Mouse (Mus musculus) gastrocnemius, postnatal 25 days (tissue): Measurements from ENCODE around the gene Gpr87. TPM values are rescaled to one million over a fixed set of nuclear protein-coding genes. Genes with fewer than 3 reads are reported as not detected.
"Not testable (repeated sequence)": the region's sequence is repeated elsewhere in the genome, so short reads cannot be mapped to it uniquely, and the experiment has no call there.

Experiments
- DNase-seq: peaks from one replicate; pipeline ENCODE4 v3.0.0; 2022
- total RNA-seq, 2 experiments: library from RNA; stranded (reverse); gene quantifications; 1 replicate in 1 of 2; 2 replicates in 1 of 2; pipeline ENCODE4 v1.2.3; 2021

Gene Gpr87
- total RNA-seq, 2 experiments from 2014 or later: not detected

DNA sequence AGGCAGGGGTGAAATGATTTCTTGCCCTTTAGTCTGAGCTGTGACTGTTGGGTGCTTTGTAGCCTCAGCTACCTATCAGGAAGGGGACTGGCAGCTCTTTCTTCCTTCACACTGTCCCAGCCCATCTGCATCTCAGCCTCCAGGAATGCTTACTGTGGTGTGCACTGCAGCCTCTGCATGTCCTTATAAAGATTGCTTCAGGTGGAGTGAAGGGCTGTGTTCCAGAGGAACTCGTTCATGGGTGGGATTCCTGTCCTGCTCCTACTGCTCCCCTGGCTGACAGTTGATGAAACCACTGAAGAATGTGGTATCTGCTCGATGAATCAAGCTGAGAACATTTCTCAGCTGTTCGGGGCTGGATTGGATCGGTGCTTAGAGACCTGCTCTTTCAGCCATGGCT is 7.6 kb downstream of the Gpr87 start:
- no peak for DNase-seq

DNA sequence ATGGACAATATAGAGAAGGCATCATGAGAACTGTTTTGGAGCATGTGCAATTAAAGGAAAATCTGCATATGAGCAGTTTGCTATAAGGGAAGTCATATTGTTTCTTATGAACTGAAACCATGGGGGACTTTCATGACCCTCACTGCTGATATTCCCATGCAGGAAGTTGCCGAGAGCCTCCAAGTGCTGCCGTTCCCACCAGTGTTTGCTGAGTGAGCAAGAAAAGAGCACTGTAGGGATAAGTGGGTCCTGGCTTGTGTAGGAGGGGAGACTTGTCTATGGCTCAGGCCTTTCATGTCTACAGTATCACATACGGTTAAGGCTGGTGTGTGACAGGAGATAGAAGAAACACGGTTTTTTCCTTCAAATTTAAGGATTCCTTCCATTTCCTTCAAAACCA is 9.2 kb downstream of the Gpr87 start:
- DNase-seq: no peak

DNA sequence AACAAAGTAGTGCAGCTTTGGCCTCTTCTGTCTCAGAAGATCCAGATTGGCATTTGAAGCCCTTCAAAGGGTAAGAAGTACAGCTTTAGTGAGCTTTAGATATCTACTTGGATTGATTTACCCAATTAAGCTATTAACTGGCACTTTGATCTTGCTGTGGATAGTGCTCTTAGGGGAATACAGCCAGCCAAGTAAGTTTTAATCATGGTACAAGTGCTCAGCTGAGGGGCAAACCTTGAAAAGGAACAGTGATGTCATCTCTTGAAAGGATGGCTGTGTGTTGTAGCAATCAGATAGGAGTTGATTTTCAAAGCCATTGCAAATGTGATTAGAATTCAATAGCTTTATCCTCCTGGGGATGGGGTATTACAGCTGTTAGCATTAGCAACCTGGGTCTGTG is 12.8 kb downstream of the Gpr87 start:
- DNase-seq: no peak

DNA sequence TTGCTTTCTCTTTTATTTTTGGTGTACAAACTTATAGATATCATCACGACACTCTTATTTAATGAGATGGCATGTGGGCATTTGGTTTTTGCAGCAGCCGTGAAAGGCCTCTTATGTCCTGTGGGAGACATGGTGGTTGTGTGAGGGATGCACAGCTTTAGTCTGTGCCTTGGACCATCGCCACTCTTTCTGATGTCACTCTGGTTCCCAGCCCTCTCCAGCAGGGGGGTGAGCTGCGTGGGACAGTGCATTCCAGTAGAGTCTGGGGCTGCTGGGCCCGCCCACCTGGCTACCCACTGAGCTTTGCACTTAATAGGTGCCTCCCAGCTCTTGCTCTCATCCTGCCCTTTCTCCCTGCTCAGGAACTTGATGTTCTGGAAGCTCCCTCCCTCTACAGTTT is 13.8 kb downstream of the Gpr87 start:
- DNase-seq: no peak

DNA sequence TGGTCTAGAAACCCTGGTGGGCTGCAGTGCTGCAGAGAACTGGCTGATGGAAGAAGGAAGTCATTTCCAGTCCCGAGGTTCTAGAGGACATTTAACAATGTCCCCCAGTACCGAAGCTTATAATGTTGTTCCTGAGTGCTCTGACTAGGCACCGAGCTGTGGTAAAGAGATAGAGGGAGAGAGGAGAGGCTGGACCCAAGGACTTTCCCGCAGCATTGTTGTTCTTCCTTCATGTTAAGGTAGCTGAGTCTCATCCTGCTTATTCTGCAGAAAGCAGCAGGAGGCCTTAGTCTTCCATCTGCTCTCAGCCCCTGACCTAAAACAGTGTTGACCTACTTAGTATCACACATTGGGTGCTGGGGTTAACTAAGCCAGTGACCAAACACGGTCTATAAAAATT is 18.0 kb downstream of the Gpr87 start:
- DNase-seq: no peak

DNA sequence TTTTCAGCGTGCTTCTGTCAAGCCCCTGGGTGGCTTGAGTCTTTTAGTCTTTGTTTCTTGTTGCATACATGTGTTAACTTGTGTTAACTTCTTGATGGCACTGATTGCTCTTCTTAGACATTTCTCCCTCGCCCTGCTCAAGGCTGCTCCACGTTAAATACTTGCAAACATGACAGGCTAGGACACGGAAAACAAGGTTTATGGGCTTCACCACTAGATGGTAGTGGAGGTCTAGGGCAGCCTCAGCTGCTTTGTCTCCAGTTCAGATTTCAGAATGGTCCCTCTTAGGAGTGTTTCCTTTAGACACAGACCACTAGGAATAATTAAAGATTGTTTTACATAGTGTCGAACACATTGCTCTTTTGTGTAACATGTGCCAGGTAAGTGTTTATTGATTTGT is 19.7 kb downstream of the Gpr87 start:
- no peak for DNase-seq

DNA sequence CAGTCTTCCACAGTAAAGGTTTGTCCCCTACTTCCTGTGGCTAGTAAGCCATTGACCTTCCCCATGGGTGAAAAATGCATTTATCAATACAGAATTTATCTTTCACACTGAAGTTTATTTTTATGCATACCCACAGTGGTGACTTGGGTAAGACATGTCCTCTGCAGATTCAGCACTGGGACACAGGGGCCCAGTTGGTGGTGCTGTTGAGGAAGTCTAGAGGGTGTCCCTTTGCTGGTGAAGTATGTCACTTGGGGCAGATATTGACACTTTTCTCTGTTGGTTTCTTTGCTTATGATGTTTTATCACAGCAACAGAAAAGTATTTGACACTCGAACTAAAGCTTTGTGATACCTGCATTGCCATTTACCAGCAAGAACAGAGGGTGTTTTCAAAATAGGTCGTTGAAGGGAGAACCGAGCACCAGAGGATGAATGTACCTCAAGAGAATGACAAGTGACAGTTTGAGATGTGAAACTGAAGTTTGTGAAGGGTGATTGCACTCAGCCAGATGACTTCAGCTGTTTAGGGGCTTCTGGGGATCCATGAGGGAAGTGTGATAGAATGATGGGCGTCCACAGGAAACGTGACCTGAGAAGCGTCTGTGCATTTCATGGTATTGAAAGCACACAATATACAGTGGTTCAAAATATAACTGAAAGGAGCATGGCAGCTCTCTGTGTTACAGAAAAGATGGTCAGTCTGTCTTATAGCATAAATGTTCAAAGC is 20.3 kb downstream of the Gpr87 start:
- DNase-seq: no peak

DNA sequence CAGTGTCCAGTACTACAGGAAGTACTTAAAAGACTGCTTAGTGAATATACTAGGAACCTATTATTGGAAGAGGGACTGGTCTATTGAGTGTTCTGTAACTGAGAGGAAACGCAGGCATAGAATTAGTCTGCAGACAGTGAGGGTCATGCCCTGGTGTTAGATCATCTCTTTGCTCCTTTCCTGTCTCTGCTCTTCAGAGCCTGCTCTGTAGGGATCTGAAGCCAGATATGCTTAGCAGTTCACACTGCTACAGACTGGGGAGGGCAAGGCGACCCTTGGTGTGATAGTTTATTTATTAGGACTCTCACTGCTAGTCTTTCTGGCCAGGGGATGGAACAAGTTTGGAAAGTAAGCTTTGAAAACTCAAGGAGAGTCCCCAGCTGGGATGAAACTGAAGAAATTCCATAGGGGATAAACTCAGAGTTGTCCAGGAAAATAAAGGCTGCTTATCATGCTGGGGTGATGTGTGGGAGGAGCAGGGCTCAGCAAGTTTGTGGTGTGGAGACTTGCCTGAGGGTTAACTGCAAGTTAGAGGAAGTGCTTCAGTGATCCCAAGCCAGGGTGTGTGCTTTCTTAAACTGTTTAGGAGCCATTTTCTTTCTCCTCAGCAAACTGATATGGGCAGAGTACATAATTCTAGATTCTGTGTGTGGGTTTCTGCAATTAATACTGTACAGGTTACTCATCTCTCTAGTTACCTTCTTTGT is 24.8 kb downstream of the Gpr87 start:
- no peak for DNase-seq

DNA sequence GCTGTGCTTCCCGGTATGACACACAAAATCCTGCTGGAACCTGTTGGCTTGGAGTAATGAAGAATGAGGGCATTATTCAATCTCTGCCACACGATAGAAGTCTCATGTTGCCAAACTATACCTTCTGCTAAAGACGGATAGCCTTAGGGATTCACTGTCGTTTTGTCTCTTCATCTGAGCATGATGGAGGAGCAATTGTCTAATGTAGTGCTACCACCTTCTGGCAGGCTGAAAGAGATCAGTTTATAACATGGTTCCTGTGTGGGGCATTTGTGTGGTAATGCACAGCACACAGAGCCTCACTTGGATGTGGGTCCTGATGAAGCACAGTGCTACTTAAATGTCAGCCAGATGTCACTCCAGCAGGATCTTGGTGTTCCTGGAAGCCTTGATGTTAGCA is 25.7 kb downstream of the Gpr87 start:
- no peak for DNase-seq

DNA sequence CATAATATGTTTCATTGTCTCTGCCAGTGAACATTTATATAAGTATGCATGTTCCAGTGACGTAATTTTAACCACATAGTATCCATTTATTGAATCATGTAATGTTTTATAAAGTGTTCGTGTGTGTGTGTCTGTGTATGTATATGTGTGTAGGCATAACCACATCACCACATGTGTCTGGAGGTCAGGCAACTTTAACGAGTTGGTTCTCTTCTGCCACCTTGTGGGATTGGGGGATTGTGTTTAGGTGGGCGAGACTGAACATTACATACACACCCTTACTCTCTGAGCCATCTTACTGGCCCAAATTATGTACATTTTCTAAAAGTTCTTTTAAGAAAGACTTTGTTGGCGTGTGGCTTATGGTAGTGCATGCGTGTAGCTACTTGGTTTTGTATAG is 26.4 kb downstream of the Gpr87 start:
- no peak for DNase-seq

DNA sequence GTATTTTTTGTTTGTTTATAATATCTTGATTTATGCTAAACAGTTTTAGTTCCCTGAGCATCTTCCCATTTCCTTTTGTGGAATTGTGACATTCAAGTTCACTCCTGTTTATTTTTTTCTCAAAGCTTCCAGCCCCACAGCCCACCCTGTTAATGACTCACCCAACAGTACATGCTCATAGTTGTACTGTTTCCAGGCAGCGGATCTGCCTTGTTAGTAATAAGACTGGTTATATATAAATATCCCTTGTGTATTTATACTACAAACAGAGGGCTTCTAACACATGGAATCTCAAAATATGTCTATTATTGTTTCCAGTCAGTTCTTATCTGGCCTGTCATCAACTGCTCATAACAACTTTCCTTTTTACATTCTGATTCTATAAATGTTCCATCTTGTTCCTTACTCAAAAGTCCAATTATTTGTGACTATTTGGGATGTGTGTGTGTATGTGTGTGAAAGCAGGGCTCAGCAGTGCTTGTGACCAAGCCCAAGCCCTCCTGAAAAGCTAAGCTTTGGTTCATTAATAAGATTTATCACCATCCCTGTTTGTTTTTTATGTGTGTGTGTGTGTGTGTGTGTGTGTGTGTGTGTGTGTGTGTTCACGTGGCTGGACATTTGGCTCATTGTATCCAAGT is 27.4 kb downstream of the Gpr87 start:
- DNase-seq: no peak

DNA sequence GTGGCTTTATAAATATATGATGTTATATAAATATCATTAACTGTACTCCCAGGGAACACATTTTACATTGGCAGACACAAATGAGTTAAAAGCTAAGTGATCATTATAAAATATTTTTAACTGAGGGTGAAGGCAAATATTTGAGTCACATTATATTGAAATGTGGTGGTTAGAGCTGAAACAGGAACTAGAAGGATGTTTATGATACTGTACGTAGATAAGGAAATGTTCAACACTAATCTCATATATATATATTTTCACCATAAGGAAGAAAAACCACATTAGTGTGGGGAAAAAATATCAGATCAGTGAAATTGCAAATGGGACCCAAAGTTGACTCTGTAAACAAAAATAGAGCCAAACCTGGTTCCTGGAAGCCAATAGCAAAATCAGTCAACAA is 34.4 kb downstream of the Gpr87 start:
- no peak for DNase-seq

DNA sequence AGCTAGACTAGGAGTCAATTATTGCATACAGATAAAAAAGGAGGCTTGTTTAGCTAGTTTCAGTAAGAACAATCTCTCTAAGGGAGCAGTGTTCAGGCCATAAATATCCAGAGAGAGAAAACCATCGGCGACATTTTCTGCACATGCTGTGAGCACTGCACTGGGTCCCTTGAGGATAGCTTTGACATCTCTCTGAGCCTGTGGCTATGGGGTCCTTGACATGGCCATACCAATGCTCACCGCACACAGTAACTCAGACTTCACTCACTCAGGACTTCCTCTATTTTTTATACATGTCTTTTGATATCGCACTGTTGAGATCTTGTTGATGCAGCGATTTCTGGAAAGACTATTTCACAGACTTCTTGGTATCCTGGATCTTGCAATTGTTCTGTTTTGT is 37.9 kb downstream of the Gpr87 start:
- DNase-seq: no peak

DNA sequence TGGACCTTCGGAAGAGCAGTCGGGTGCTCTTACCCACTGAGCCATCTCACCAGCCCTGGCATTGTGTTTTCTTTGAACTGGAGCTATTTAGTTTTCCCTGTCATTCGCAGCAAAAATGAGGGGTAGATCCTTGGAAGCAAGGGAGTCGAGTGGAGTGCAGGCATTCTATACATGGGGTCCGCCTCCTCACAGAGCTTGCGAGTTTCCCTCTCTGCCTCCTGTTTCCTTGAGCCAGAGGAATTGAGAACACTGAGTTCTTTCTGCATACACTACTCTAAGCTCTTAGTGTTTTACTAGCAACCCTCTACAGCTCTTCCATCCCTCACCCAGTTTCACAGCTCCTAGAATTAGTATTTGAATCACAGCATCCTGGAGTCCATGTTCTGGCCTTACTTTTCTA is 39.5 kb downstream of the Gpr87 start:
- DNase-seq: no peak

DNA sequence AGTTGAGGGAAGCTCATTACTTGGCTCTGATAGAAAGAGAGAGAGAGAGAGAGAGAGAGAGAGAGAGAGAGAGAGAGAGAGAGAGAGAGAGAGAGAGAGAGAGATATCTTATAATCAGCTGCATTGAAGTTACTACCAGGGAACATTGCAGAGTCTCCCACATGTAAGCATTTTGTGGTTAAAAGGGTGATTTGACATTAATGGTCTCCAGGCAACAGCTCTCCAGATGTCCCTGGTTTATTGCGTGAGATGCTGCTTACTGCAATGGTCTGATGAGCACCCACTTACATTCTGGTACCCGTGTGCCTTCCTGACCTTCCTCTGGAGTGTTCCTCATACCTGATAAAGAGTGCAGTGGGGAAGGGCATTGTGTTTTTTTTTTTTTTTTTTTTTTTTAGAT is 40.0 kb downstream of the Gpr87 start:
- DNase-seq: no peak

DNA sequence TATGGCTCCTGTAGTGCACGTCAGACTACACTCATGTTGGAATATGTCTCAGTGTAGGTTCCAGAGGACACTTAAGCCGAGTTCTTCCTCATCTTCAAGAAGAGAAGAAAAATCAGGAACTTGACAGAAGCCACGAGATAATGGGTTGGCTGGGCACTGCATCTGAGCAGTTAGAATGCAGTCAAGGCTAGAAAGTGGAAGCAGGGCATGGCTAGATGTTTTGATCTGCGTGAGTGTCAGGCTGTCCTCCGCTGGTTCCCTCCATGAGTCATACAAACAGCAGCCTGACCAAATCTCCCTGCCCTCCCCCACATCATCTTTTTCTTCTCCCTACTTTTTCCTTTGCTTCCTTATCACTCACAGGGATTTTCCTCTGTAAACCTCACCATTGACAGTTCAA is 41.5 kb downstream of the Gpr87 start, which contains the start of gene P2ry14:
P2ry14 (minus strand) TSS at position 195 of the 400 bp plus-strand sequence.
- DNase-seq: no peak

DNA sequence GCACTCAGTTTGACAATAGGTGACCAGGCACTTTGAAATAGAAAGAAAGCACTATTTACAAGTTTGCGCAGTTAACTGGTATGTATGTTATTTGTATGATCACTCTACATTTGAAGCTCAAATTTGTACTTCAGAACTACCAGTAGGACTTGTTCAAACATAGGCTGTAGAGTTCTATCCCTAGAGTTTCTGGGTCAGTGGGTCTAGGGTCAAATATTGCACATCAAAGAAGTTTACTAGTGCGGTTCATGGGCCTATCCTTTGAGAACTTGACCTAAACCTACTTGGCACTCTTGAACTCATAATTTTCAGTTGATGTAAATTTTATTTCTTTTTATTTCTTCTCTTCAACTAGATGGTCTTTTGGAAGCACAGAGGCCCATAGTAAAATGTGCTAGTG is 44.3 kb downstream of the Gpr87 start:
- DNase-seq: no peak

DNA sequence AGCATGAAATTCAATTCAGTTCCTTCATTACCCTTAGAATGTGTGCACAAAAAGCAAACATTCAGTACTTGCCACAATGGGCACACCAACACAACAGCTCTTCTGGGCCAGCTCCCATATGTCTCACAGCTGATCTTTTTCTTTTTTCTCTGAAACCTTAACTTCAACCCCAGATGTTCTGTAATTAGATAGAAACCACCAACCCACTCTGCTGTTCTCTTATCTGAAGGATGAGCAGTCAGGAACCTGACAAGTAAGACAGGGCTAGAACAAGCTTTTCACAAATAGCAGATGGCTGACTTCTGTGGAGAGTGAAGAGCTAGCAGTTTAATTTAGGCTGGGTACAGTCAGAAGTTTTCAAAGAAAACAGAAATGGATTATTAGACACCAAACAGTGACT is 45.3 kb downstream of the Gpr87 start:
- DNase-seq: no peak

DNA sequence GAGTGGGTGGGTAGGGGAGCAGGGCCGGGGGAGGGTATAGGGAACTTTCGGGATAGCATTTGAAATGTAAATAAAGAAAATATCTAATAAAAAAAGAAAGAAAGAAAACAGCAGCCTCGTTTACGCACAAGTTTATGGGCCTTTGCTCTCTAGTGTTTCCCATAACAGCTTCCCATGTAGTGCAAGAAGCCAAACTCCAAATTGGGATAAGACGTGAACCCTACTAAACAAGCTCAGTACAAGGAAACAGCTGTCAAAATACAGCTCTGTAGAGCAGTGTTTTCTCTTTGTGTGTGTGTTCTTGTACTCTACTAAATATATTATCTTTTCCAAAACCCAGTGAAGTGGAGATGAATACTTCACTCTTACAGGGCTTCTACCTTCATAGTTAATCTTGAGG is 49.7 kb downstream of the Gpr87 start:
- DNase-seq: no peak

DNA sequence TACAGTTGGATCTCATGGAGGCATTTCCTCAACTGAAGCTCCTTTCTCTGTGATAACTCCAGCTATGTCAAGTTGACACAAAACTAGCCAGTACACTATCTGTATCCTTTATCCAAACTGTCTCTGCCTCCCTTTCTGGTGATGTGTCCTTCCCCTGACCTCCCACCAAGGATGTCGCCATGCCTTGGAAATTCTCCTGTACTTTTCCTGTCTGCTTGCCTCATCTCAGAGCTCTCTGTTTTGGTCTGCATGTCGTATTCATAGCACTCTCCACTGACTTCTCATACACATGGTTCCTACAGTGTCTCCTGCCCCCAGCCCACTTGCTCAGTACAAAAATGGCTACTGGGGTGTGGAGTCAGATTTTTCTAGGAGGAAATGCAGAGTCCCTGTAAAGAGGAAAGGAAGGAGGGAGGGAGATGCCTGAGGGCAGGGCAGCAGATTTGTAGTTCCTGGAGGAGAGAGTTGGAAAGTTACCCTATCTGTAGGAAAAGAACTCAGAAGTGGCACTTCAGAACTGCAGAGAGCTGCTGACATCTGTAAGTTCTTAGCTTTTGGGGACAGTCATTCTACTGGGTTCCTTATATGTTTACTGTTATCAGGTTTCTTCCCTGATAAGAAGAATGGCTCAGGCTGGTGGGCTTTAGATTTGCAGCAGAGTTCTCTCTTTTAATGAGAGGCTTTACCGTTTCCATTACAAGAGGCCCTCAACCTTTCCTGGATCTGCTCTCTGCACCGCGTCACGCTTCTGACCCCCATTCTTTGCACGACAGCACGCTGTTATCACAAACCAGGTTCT is 53.2 kb downstream of the Gpr87 start:
- DNase-seq: no peak

DNA sequence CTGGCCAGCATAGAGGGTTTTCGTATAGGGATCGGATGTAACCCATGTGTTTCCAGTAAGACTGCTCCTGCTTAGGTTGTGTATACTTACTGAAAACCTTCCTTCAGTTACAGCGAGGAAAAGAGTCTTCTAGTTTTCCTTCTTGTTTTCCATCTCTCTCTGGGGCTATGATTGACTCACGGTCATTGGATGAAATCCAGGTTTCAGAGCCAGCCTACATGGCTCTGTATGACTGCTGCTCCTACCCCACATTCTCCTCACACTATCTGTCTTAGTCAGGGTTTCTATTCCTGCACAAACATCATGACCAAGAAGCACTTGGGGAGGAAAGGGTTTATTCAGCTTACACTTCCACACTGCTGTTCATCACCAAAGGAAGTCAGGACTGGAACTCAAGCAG is 54.0 kb downstream of the Gpr87 start:
- not testable (repeated sequence) for DNase-seq

DNA sequence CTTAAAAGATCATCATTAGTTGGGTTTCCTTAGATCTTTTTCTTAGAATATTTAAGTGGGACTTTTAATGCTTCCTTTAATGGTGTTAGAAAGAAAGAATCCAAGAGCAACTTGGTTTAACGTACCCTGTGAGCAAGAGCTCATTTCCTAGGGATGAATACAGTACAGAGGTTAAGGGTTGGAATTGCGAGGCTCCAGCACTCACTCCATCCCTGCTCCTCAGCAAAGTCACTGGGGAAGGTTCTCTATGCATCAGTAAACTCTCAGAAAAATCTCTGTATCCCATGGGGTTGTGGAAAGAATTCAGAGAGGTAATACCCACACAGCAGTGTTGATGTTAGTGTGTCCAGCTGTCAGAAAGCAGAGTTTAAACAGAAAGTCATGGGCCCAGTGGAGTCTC is 54.8 kb downstream of the Gpr87 start:
- no peak for DNase-seq

DNA sequence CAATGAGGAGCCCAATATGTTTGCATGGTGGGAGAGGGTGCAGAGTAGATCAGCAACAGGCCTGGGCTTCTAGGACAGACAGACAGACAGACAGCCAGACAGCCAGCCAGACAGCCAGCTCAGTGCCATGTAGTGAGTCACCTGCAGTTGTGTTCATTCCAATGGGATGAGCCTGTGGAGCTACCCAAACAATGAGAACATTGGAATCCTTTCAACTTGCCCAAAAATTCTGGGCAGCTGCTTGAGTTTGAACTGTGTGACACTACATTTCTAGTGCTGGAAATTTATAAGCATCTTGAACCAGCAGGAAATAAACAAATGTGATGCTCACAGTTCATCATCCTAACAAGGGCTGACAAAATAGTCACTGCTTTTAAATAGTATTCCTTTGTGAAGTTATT is 55.3 kb downstream of the Gpr87 start:
- DNase-seq: no peak
